15 mouse cellular contexts compared by ENCODE assay signal in the genomic region with DNA sequence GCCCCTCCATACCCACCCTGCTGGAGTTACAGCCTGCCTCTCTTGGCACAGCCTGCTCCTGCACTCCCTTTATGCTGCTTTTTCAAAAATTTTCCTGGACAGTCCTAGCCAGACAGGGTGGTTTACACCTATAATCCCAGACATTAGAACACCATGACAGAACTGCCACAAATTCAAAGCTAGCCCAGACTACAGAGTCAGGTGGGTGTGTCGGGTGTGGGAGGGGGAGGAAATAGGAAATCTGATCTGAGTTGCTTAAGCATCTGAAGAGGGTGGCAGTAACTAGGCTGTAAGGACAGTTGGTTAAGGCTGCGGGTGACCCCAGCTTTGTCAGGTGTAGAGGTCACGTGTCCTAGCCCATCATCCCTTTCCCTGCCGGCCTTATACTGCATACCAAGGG. TPM values are rescaled to one million over a fixed set of nuclear protein-coding genes. Genes with fewer than 3 reads are reported as not detected.
DNase-seq lines count a peak whose midpoint lies in the region; ATAC-seq and TF ChIP-seq lines count a peak whose summit lies in the region.
"Had no signal": no experiment of that assay in that cellular context is flagged by ENCODE, and none has a peak within 500 bp of the region (broad histone marks: within the 10 kb centered on the region; RNA-seq: fewer than 3 reads in every experiment).

No protein-coding gene starts in this region.

- peaks cover 9% of the 10 kb centered on the region; the same call in 1 of the 2 replicates for H3K4me1 ChIP-seq in kidney, adult 2 months (ENCODE audit: control insufficient read depth, insufficient read depth, low read length)
- peaks cover 34% of the 10 kb centered on the region for H3K4me1 ChIP-seq in embryonic facial prominence, embryonic 13.5 days

- H3K79me2 ChIP-seq in myocyte (ENCODE audit: control insufficient read depth, insufficient read depth), result no peaks in the 10 kb centered on the region

- no peak overlapping the region for H3K4me2 ChIP-seq in embryonic facial prominence, embryonic 13.5 days
- H3K4me2 ChIP-seq in myocyte (ENCODE audit: low read depth), result no peak overlapping the region
- H3K4me2 ChIP-seq: liver, embryonic 11.5 days; neural tube, embryonic 13.5 days had no signal

- no peak overlapping the region for H3K9ac ChIP-seq in embryonic facial prominence, embryonic 13.5 days
- H3K9ac ChIP-seq: neural tube, embryonic 13.5 days had no signal

- H3ac ChIP-seq in myocyte (ENCODE audit: control insufficient read depth, insufficient read length), result no peak overlapping the region

- no peak; the same call in 1 of the 2 replicates for ATAC-seq in embryonic facial prominence, embryonic 13.5 days (ENCODE audit: insufficient number of reproducible peaks, insufficient read depth, low FRiP score, low TSS enrichment, low read depth)

- H3K27ac ChIP-seq in kidney, adult 2 months (ENCODE audit: insufficient read depth, low read depth, low read length), result peak overlapping the region; percentile 47; the same call in 1 of the 2 replicates
- H3K27ac ChIP-seq in embryonic facial prominence, embryonic 13.5 days, result peak overlapping the region; percentile 57; the same call in 1 of the 2 replicates
- H3K27ac ChIP-seq: forebrain, embryonic 10.5 days; neural tube, embryonic 13.5 days had no signal

- no peaks in the 10 kb centered on the region for H3K27me3 ChIP-seq in kidney, adult 2 months (replicated peaks; ENCODE audit: control insufficient read depth, insufficient read depth, low read length)
- no peaks in the 10 kb centered on the region for H3K27me3 ChIP-seq in embryonic facial prominence, embryonic 13.5 days
- no peaks in the 10 kb centered on the region for H3K27me3 ChIP-seq in myocyte (ENCODE audit: control insufficient read depth, insufficient read depth, insufficient read length)
- H3K27me3 ChIP-seq: neural tube, embryonic 13.5 days had no signal

- H3K9me3 ChIP-seq in embryonic facial prominence, embryonic 13.5 days, result no peaks in the 10 kb centered on the region
- H3K9me3 ChIP-seq: forebrain, embryonic 10.5 days; neural tube, embryonic 13.5 days had no signal

- peaks cover 2% of the 10 kb centered on the region for H3K36me3 ChIP-seq in kidney, adult 2 months (ENCODE audit: control insufficient read depth, insufficient read depth, low read length)
- H3K36me3 ChIP-seq in embryonic facial prominence, embryonic 13.5 days, result 0 out of 2 replicates have a peak, but pooled peaks cover 3% of the 10 kb centered on the region
- no peaks in the 10 kb centered on the region for H3K36me3 ChIP-seq in myocyte (ENCODE audit: control insufficient read depth, insufficient read depth)

- no peak for TF ChIP-seq CTCF in kidney, adult 2 months (conservative IDR thresholded peaks at IDR 0.05; ENCODE audit: insufficient read depth, insufficient read length, low read depth, low read length)

- H3K4me3 ChIP-seq in kidney, adult 2 months (ENCODE audit: insufficient read depth, low read depth, low read length), result no peak overlapping the region
- no peak overlapping the region for H3K4me3 ChIP-seq in embryonic facial prominence, embryonic 13.5 days
- H3K4me3 ChIP-seq in myocyte, result no peak overlapping the region
- H3K4me3 ChIP-seq: forebrain, embryonic 10.5 days; neural tube, embryonic 13.5 days had no signal

- no peak for TF ChIP-seq POLR2A in kidney, adult 2 months (IDR thresholded peaks at IDR 0.05; ENCODE audit: low read depth, low read length)
- TF ChIP-seq POLR2A in myocyte (IDR thresholded peaks at IDR 0.05; ENCODE audit: insufficient read length, low read depth), result no peak

- DNase-seq in kidney, adult 2 months, result no peak
- no peak for DNase-seq in kidney, postnatal 14 days
- peak; percentile 43 for DNase-seq in thymus, postnatal 25 days
- no peak for DNase-seq in thymus, postnatal 10 days (ENCODE audit: low spot score in 2 of 2)
- DNase-seq in cerebellum, postnatal 36 days, result no peak
- no peak for DNase-seq in gastrocnemius, postnatal 25 days
- DNase-seq: adrenal gland, postnatal 10 days; gastrocnemius, postnatal 14 days; lung, postnatal 4 days; right cerebral cortex, postnatal 25 days had no signal

- WGBS in kidney, adult 2 months, result 62% methylated on average over 4 of the region's 4 CpGs
- 48% methylated on average over 4 of the region's 4 CpGs for WGBS in embryonic facial prominence, embryonic 13.5 days

TF ChIP-seq in myocyte, 11 proteins besides CTCF, POLR2A, EP300 and RAD21:
- TF ChIP-seq CEBPB (IDR thresholded peaks at IDR 0.05; ENCODE audit: insufficient read depth, poor library complexity, severe bottlenecking) (no peak), MYOG (IDR thresholded peaks at IDR 0.05; ENCODE audit: control insufficient read depth in 1 of 3, insufficient read depth in 1 of 3, insufficient read length in 2 of 3, low read depth in 2 of 3) (peak in 1 of 3 experiments; percentile 21), E2F4 (IDR thresholded peaks at IDR 0.05; ENCODE audit: insufficient read depth) (no peak), MYOD1 (IDR thresholded peaks at IDR 0.05; ENCODE audit: control insufficient read depth in 1 of 3, insufficient read length in 2 of 3, low read depth in 2 of 3) (peak in 1 of 3 experiments; percentile 50), USF1 (IDR thresholded peaks at IDR 0.05; ENCODE audit: low read depth) (peak; percentile 43)

RNA-seq across cellular contexts. Expression of a gene that starts 40.8 kb away (rescaled TPM):
- polyA plus RNA-seq in kidney, adult 2 months (2012; rRNA removed), result 1.4 and 2.0 TPM in 2 replicates
- 0.80 and 1.0 TPM in 2 replicates for polyA plus RNA-seq in embryonic facial prominence, embryonic 13.5 days (2015; fragmentation: Nextera tagmentation; extraction: Ambion mirVana)
- not detected for polyA plus RNA-seq in myocyte (2012; fragmentation: generic; extraction: Trizol)
- 10 to 100 TPM; 19.2 to 23.5 TPM for total RNA-seq in gastrocnemius, postnatal 25 days (2021)

RNA-seq across cellular contexts. Expression of a gene that starts 57.2 kb away (rescaled TPM):
- 18.6 and 20.0 TPM in 2 replicates for polyA plus RNA-seq in kidney, adult 2 months (2012; rRNA removed)
- 20.5 and 24.4 TPM in 2 replicates for polyA plus RNA-seq in embryonic facial prominence, embryonic 13.5 days (2015; fragmentation: Nextera tagmentation; extraction: Ambion mirVana)
- polyA plus RNA-seq in myocyte (2012; fragmentation: generic; extraction: Trizol), result 14.1 TPM
- 10 to 100 TPM; 30.4 to 31.2 TPM for total RNA-seq in gastrocnemius, postnatal 25 days (2021)
